Mouse (Mus musculus): ENCODE measurements around the gene Olfr1423. TPM values are rescaled to one million over a fixed set of nuclear protein-coding genes. Genes with fewer than 3 reads are reported as not detected.

The Olfr1423 gene
- not detected in 2 replicates for polyA plus RNA-seq (2012; rRNA removed)

DNA sequence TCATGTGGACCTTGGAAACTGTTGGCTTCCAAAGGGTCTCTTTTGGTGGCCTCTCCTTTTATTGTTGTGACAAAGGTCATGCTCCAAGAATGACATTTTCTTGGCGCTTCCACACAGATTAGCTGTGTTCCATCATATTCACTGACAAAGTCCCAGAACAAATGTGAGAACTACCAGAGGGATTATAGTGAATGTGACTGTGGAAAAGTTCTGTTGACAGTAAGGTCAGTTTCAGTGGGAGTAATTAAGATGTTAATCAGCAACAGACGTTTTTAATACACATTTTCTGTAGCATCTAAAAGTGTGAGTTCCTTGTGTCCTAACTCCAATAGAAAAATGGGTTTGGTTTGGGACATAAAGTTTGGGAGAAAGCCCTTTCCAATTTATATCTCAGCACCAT is at the start of gene Olfr1423:
Gene Olfr1423 (minus strand): TSS at position 101 of the 400 bp plus-strand sequence.

DNA sequence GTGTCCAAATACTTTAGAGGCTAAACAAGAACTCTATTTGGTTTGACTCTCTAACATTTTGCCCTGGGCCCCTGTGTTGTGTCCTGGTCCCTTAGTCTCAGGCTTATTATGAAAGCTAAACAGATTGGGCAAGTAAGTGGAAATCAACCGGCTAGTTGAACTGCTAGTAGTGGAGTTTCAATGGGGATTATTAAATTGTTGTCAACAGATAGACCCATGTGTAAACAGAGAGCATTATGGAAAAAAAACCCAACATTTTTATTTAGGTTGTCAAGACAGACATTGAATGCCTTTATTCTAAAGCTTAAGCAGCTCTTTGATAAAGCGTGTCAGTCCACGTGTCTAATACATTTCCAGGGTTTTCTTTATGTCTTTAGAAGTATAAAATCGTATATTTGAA is 36.5 kb upstream of the Olfr1423 start, which contains the start of gene Olfr1425:
Gene Olfr1425 (minus strand): TSS at position 101 of the 400 bp plus-strand sequence.

DNA sequence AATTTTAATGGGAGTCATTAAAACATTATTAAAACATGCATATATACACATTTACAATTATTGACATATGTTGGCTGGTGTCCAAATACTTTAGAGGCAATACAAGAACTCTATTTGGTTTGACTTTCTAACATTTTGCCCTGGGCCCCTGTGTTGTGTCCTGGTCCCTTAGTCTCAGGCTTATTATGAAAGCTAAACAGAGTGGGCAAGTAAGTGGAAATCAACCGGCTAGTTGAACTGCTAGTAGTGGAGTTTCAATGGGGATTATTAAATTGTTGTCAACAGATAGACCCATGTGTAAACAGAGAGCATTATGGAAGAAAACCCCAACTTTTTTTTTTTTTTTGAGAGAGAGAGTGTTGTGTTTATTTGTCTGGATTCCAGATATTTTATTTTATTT is 21.5 kb upstream of the Olfr1423 start, which contains the start of gene Olfr1424:
Gene Olfr1424 (minus strand): TSS at position 101 of the 400 bp plus-strand sequence.

Other genes with a start within 250 kb of the Olfr1423 start
- gene Stx3, start 221.9 kb downstream of the Olfr1423 start, polyA plus RNA-seq (2012; rRNA removed), result 27.9 and 31.0 TPM in 2 replicates
- not detected in 2 replicates for gene Olfr1417, start 202.1 kb downstream of the Olfr1423 start, polyA plus RNA-seq (2012; rRNA removed)
- not detected in 2 replicates for gene Olfr1418, start 180.3 kb downstream of the Olfr1423 start, polyA plus RNA-seq (2012; rRNA removed)
- 0.06 TPM in 1 of 2 replicates, not detected in the other for gene Olfr1419, start 166.2 kb downstream of the Olfr1423 start, polyA plus RNA-seq (2012; rRNA removed)
- not detected in 2 replicates for gene Olfr1420, start 154.8 kb downstream of the Olfr1423 start, polyA plus RNA-seq (2012; rRNA removed)
- 31.4 and 33.7 TPM in 2 replicates for gene Patl1, start 128.9 kb downstream of the Olfr1423 start, polyA plus RNA-seq (2012; rRNA removed)
- 34.8 and 35.5 TPM in 2 replicates for gene Osbp, start 75.4 kb downstream of the Olfr1423 start, polyA plus RNA-seq (2012; rRNA removed)
- not detected in 2 replicates for gene Olfr1424, start 21.4 kb upstream of the Olfr1423 start, polyA plus RNA-seq (2012; rRNA removed)
- not detected in 2 replicates for gene Olfr1425, start 36.4 kb upstream of the Olfr1423 start, polyA plus RNA-seq (2012; rRNA removed)
- not detected in 2 replicates for gene Olfr1426, start 50.7 kb upstream of the Olfr1423 start, polyA plus RNA-seq (2012; rRNA removed)
- not detected in 2 replicates for gene Olfr1427, start 62.0 kb upstream of the Olfr1423 start, polyA plus RNA-seq (2012; rRNA removed)
- gene Olfr1428, start 74.6 kb upstream of the Olfr1423 start, polyA plus RNA-seq (2012; rRNA removed), result not detected in 2 replicates
- not detected in 2 replicates for gene Olfr76, start 81.9 kb upstream of the Olfr1423 start, polyA plus RNA-seq (2012; rRNA removed)
- gene Olfr1555-ps1, start 128.8 kb upstream of the Olfr1423 start, polyA plus RNA-seq (2012; rRNA removed), result not detected in 2 replicates
- not detected in 2 replicates for gene Olfr1431, start 159.3 kb upstream of the Olfr1423 start, polyA plus RNA-seq (2012; rRNA removed)
- gene Olfr1432, start 191.3 kb upstream of the Olfr1423 start, polyA plus RNA-seq (2012; rRNA removed), result not detected in 2 replicates
- not detected in 2 replicates for gene Olfr262, start 200.3 kb upstream of the Olfr1423 start, polyA plus RNA-seq (2012; rRNA removed)
- gene Olfr235, start 219.7 kb upstream of the Olfr1423 start, polyA plus RNA-seq (2012; rRNA removed), result not detected in 2 replicates
- gene Olfr1434, start 238.5 kb upstream of the Olfr1423 start, polyA plus RNA-seq (2012; rRNA removed), result not detected in 2 replicates